Mouse (Mus musculus) ES-Bruce4 (cell line): ENCODE data around the gene Kctd19. TPM values are rescaled to one million over a fixed set of nuclear protein-coding genes. Genes with fewer than 3 reads are reported as not detected.

Experiments
- H3K27ac ChIP-seq: 2 replicates; pipeline ENCODE4 v1.5.1; 2012; ENCODE audit warnings: low read length, inconsistent platforms; ENCODE audit not compliant: insufficient read depth
- H3K27me3 ChIP-seq: 2 replicates; pipeline ENCODE4 v1.6.1; 2012; ENCODE audit warnings: mild to moderate bottlenecking, low read length, inconsistent platforms; ENCODE audit not compliant: control insufficient read depth, poor library complexity, insufficient read depth, severe bottlenecking
- H3K36me3 ChIP-seq: 2 replicates; pipeline ENCODE4 v1.6.1; 2012; ENCODE audit warnings: inconsistent platforms, mild to moderate bottlenecking, low read length, moderate library complexity; ENCODE audit not compliant: control insufficient read depth, poor library complexity, insufficient read depth, severe bottlenecking
- H3K4me1 ChIP-seq: one replicate; pipeline ENCODE4 v1.8.1; 2011; ENCODE audit warnings: low read length; ENCODE audit not compliant: control insufficient read depth, insufficient read depth
- H3K4me3 ChIP-seq: 2 replicates; pipeline ENCODE4 v1.5.1; 2011; ENCODE audit warnings: low read depth, mild to moderate bottlenecking, low read length
- H3K9ac ChIP-seq: 2 replicates; pipeline ENCODE4 v1.6.1; 2012; ENCODE audit warnings: low read depth, mild to moderate bottlenecking, inconsistent platforms; ENCODE audit not compliant: poor library complexity, severe bottlenecking
- H3K9me3 ChIP-seq: replicated peaks from 2 replicates; pipeline ENCODE4 v1.6.1; 2012; ENCODE audit warnings: mild to moderate bottlenecking, low read length, inconsistent platforms; ENCODE audit not compliant: control insufficient read depth, poor library complexity, insufficient read depth, severe bottlenecking
- CTCF ChIP-seq: IDR thresholded peaks from one replicate; pipeline ENCODE4 v1.8.1; 2011; ENCODE audit warnings: low read depth, low read length
- EP300 ChIP-seq: IDR thresholded peaks from 2 replicates; pipeline ENCODE4 v1.6.1; 2011; ENCODE audit warnings: low read depth, low read length; ENCODE audit not compliant: insufficient read depth
- POLR2A ChIP-seq: IDR thresholded peaks from one replicate; pipeline ENCODE4 v1.8.1; 2011; ENCODE audit warnings: low read length; ENCODE audit not compliant: insufficient read depth
- polyA plus RNA-seq: library from polyadenylated mRNA; stranded (reverse); fragments of >200 nt; gene quantifications from 2 replicates; pipeline ENCODE4 v1.2.4, GENCODE M21; 2011; ENCODE audit warnings: low read depth; ENCODE audit not compliant: missing spikeins, insufficient read depth, insufficient read length

Kctd19 gene
- polyA plus RNA-seq, 1 experiment, result 3.7 TPM

GRCm38 (mm10) chr8:105441433-105441832 is 28.1 kb upstream of the Kctd19 start:
- TF ChIP-seq EP300, result no peak
- TF ChIP-seq CTCF, result peak; percentile 74
- TF ChIP-seq POLR2A, result no peak
- H3K9ac ChIP-seq, result no peak overlapping the region
- no peaks in the 10 kb centered on the region for H3K4me1 ChIP-seq
- H3K27me3 ChIP-seq, result no peaks in the 10 kb centered on the region
- H3K4me3 ChIP-seq, result no peak overlapping the region
- H3K9me3 ChIP-seq, result no peaks in the 10 kb centered on the region
- H3K36me3 ChIP-seq, result no peaks in the 10 kb centered on the region
- no peak overlapping the region for H3K27ac ChIP-seq

- H3K9ac ChIP-seq, result no peak overlapping the region
- no peaks in the 10 kb centered on the region for H3K36me3 ChIP-seq
- no peaks in the 10 kb centered on the region for H3K9me3 ChIP-seq
- no peaks in the 10 kb centered on the region for H3K27me3 ChIP-seq
- TF ChIP-seq EP300 (no peak), CTCF (peak; percentile 56)
- no peak overlapping the region for H3K4me3 ChIP-seq
- H3K27ac ChIP-seq, result no peak overlapping the region
- no peaks in the 10 kb centered on the region for H3K4me1 ChIP-seq
Measured at GRCm38 (mm10) chr8:105438865-105439264, 25.6 kb upstream of the Kctd19 start.

DNA sequence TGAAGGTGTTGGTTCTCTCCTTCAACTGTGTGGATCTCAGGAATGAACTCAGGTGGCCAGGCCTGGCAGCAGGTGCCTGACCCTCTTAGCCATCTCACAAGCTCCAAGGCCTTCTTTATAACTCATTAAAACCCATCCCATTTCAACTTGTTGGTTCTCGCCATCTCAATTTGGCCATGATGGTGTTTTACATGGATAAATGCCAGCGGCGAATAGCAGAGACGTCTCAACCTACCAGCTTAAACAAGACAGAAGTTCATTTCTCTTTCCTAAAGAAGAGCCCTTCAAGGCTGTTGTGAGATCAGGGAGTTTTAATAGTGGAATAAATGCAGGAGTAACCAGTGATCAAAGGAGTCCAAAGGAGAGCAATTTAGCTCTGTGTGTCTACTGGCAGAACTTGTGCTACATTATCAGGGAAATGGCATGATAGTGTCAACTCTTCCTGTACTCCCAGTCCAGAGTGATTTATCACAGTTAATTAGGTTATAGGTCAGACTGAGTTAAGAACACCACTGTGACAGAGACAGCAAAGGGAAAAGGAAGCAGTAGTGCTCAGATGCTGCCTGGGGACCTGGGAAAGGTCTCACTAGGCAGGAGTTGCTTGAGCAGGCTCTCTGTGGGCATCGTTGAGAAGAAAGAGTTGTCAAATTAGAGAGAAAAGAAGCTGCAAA is 23.9 kb upstream of the Kctd19 start:
- Histone ChIP-seq H3K4me1 (no peaks in the 10 kb centered on the region), H3K27me3 (no peaks in the 10 kb centered on the region), H3K9me3 (no peaks in the 10 kb centered on the region), H3K27ac (no peak overlapping the region), H3K9ac (no peak overlapping the region), H3K4me3 (no peak overlapping the region), H3K36me3 (no peaks in the 10 kb centered on the region)
- TF ChIP-seq EP300, result no peak
- TF ChIP-seq POLR2A, result no peak
- no peak for TF ChIP-seq CTCF

GRCm38 (mm10) chr8:105436218-105436617 is 22.9 kb upstream of the Kctd19 start:
- Histone ChIP-seq H3K4me1 (no peaks in the 10 kb centered on the region), H3K4me3 (no peak overlapping the region), H3K36me3 (no peaks in the 10 kb centered on the region), H3K27me3 (no peaks in the 10 kb centered on the region), H3K9ac (no peak overlapping the region), H3K9me3 (no peaks in the 10 kb centered on the region), H3K27ac (no peak overlapping the region)
- TF ChIP-seq POLR2A (no peak), CTCF (no peak), EP300 (no peak)

GRCm38 (mm10) chr8:105434136-105434535 is 20.8 kb upstream of the Kctd19 start:
- no peak overlapping the region for H3K27ac ChIP-seq
- H3K27me3 ChIP-seq, result no peaks in the 10 kb centered on the region

GRCm38 (mm10) chr8:105433511-105433910 is 20.2 kb upstream of the Kctd19 start:
- Histone ChIP-seq H3K9me3 (no peaks in the 10 kb centered on the region), H3K4me1 (no peaks in the 10 kb centered on the region), H3K27me3 (no peaks in the 10 kb centered on the region), H3K9ac (no peak overlapping the region), H3K4me3 (no peak overlapping the region), H3K27ac (no peak overlapping the region), H3K36me3 (no peaks in the 10 kb centered on the region)
- TF ChIP-seq EP300 (no peak), CTCF (no peak), POLR2A (no peak)

More at GRCm38 (mm10) chr8:105434136-105434535, 20.8 kb upstream of the Kctd19 start:
- no peaks in the 10 kb centered on the region for H3K36me3 ChIP-seq
- H3K9me3 ChIP-seq, result no peaks in the 10 kb centered on the region
- H3K9ac ChIP-seq, result no peak overlapping the region
- H3K4me1 ChIP-seq, result no peaks in the 10 kb centered on the region
- TF ChIP-seq EP300 (no peak), CTCF (no peak), POLR2A (no peak)
- no peak overlapping the region for H3K4me3 ChIP-seq
